Mouse (Mus musculus) adrenal gland, postnatal 10 days (tissue): ENCODE measurements at regions not wholly inside any gene's neighbourhood (a gene's known extent, or its start where the extent isn't known, plus 50 kb on each side); places are given as distances from the start of the nearest gene placed in this dataset.

Experiments used
- DNase-seq: peaks from one replicate; pipeline ENCODE4 v3.0.0; 2021; ENCODE audit warnings: mixed read lengths

DNA sequence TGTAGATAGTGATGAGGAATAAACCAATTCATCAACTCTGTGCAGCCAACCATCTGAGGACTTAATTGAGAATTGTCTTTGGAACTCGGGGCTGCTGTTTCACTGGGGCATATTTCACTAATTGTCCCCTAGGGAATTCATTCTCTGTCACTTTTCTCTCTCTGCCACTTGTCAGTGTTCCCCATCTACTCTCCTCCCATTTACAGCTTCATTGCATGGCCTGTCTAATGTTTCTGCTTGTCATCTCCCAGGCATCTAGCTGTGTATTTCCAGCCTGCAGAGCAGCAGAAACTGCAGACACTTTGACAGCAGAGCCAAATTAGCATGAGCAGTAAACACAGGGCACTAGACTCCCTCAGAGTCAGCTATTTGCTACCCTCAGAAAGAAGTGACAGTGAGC, 1105.2 kb downstream of the Ntrk3 start:
- DNase-seq = no peak

DNA sequence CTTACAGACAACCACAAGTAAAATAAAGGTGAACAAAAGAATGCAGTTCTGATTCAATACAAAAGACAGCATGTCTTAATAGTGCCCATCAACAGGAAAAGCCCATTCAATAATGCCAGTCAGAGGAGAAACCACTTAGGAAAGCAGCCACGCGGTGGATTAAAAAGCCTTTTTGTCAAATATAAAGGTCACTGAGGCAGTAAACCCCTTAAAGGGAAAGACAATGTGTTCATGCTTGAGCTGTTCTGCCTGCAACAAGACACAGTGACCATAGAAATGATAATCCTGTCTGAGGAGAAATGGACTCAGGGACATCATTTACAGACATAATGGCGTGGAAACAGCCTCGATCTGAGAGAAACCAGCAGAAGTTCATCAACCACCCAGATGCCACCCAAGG, 1114.3 kb downstream of the Ntrk3 start:
- DNase-seq = no peak

DNA sequence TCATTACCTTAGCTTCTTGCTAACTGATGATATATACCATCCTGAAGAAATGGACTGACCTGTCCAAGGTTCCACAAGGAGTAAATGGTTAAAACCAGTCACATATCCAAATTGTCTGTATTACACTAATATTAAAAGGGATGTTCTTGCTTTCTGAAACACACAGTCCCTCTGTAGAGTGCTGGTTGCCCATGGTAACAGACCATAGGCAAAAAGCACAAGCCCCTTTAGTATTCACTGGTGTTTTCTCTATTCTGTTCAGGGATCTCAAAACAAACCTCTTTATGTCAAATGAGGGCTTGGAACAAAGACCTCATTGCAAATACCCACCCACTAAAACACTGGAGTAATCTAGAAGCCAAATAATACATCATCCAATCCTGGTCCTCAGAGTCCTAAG, 1114.9 kb downstream of the Ntrk3 start:
- DNase-seq = no peak

DNA sequence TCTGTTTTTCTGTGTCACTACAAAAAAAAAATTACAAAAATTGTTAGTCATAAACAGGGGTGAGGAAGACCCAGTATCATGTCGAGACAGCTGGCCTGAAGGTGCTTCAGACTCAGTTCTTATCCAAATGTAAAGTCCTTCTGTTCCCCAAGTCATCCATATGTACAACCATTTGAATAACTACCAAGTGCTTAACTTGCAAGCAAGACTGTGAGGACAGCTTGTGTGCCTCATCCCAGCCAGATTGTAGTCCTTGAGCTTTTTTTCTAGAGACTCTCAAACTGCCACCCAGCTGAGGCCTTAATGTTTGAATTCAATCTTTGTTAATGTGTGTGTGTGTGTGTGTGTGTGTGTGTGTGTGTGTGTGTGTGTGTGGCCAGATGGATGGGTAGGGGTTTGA, 1164.9 kb downstream of the Ntrk3 start:
- no peak for DNase-seq

DNA sequence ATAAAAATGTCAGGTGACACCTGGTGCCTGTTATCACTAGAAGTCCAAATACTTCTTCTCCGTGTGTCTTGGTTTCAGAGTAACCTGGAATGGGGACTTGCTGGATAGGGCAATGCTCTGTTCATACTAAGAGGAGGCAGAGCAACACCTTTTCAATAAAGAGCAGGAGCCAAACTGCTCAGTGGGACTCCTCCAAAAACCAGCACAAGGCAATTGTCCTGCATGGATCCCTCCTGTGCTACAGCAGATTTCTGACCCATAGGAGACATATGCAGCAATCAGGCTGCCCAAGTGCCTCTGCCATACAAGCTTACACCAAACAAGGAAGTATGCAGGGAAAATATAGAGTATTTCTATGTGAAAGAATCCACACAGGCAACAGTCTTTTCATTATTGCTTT, 1178.7 kb downstream of the Ntrk3 start:
- no peak for DNase-seq

DNA sequence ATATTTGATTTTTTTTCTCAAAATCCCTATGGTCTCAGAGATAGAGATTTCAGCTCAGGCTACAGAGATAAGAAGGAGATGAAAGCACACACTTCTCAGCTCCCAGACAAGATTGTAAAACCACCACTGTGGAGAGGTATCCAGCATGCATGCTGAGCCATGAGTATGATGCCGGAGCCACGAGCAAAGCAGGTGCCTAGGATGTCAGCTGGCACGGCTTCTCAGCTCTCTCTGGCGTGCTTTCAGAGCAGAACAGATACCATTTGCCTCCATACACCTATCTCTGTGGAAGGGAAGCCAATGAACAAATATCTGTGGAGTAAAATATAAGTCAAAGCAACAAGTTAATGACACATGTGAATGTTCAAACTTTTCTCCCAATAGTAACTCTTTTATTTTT, 1179.3 kb downstream of the Ntrk3 start:
- DNase-seq = no peak

DNA sequence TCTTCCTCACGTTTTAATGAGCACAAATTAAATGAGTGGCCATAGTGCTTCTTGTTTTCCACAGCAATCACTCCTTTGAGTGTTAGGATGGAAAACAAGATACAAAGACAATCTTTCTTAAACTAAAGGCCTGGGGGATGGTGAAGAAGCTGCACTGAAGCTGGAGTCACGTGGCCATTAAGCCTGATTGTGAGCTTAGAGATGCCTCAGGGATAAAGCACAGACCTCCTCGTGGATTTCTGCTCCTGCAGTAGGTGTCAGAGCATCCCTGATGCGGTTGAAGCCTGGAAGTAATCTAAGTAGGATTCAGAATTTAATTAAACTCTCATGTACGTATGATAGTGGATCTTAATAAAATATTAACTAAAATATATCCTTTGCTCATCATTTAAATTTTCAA, 1200.9 kb downstream of the Ntrk3 start:
- no peak for DNase-seq

DNA sequence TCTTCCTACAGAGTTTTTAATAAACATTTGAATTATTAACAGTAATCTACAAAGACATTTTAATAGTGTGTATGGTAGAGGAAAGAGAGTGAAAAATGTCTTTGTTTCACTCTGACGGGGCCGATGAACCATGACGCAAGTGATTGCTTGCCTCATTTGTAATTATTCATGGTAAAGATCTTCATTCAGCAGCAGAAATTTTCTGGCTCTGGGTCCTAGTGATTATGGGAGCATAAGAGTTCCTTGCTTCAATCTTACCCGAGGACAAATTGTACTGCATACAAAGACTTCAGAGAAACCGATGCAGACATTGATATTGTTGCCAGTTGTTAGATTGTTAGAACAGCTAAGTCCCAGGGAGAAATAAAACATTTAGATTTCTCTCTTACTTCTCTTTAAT, 1209.9 kb downstream of the Ntrk3 start:
- DNase-seq = no peak

DNA sequence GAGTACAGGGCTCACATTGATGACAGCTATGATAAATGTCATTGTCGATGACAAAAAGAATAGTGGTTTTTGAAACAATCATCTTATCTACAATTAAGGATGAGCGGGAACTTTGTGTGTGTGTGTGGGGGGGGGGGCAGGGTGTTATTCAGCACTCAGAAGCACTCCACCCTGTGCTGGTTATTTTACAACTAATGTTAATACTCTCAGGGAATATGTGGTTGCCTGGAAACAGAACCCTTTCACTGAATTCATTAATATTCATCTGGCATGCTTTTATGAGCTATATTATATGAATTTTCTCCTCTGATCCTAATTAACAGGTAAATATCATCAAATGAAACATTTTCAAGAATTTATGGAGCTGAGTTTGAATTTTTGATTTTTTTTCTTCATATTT, 1228.2 kb downstream of the Ntrk3 start:
- DNase-seq = no peak

DNA sequence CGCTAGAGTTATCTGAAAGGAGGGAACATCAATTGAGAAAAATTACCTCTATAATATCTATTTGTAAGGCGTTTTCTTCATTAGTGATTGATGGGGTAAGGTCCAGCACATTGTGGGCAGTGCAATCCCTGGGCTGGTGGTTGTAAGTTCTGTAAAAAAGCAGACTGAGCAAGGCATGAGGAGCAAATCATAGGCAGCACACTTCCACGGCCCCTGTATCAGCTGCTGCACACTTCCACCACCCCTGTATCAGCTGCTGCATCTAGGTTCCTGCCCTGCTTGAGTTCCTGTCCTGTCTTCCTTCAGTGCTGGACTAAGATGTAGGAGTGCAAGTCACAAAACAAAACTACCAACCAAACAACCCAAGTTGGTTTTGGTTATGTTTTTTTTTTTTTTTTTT, 1230.2 kb downstream of the Ntrk3 start:
- DNase-seq = no peak

DNA sequence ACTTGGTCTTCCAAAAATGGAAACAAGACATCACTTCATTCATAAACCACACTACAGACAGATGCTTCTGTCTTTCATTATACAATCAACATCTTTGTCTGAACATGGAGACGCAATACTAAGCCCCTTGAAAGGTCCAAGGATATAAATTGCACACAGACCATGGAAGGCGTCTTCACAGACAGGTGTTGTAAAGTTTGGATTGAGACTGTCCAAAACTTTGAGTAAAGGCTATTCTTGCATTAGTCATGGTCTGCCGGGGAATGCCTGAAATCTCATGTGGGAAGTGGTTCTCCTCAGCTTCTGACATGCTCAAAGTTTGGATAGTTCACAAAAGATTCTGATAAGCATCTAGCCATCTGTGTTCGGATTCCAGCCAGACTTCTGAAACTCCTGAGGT, 1235.2 kb downstream of the Ntrk3 start:
- DNase-seq = no peak

DNA sequence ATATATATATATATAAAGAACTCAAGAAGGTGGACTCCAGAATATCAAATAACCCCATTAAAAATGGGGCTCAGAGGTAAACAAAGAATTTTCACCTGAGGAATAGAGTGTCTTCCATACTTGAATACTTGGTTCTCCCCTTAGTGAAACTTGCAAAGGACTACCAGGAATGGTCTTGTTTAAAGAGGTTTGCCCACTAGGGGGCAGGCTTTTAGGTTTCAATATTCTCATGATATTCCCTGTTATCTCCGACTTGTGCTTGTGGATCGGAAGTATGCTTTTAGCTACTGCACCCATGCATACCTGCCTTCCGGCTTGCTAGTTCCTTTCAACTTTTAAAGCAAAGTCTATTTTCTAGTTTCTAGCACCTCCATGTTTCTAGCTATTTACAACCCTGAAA, 1242.7 kb downstream of the Ntrk3 start:
- peak; percentile 23 for DNase-seq

DNA sequence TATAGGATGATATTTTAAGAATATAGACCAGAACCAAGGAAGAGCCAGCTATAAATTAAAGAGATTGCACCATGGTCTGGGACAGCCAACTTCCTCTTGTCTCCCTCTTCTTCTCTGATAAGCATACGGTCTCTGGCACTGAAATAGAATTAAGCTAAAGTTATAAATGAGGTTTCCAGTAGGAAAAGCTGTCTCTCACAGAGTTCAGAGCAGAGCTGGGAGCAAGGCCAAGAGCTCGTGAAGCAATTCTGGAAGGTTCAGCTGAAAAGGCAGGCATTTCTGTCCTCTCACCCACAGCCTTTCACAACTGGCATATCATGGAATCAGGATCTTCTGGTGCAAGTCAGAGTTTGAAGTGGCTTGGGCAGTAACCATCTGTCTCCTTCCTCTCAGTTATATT, 1247.8 kb downstream of the Agbl1 start:
- peak; percentile 46 for DNase-seq

DNA sequence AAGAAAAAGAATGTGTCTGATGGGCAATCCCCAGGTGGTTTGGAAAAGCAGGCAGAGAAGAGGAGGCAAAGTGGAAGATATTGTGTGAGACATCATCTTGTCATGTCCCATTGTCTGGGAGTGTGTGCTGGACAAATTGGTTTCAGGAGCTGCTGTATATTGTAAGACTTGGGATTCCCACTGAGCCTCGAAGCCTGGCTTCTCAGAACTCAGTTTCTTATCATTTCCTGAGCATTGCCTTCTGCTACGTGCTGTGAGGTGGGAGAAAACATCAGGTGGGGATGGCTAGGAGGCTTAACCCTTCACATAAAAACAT, 1216.3 kb downstream of the Agbl1 start:
- no peak for DNase-seq

DNA sequence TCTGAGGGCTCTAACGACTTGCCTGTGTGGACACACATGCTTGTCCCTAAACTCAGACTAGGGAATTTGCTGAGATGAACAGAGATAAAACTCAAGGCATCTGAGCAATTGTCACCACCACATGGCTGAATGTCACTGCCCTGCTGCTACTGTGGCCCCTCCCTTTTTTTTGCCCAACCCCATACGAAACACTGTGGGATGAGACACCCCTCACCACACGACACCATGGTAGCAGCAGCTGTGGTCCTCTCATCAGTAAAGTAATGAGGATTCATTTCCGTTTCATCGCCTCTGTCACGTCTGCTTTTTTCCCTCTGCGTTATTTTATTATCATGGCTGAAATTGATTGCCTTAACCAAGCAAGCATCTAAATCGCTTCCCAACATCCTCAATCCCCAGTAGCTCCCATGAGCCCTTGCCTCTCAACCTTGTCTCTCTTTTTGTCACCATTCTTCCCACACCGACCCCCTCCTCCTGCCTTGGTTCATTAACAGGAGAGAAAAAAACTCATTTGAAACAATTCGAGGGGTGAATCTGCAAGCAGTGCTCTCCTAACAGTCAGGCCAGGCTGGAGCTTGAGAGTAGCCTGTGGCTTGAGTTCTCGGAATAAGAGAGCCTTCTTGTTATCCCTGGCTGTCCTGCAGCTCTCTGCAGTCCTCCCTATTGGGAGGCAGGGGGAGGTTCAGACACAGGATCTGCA, 1215.8 kb downstream of the Agbl1 start:
- no peak for DNase-seq

DNA sequence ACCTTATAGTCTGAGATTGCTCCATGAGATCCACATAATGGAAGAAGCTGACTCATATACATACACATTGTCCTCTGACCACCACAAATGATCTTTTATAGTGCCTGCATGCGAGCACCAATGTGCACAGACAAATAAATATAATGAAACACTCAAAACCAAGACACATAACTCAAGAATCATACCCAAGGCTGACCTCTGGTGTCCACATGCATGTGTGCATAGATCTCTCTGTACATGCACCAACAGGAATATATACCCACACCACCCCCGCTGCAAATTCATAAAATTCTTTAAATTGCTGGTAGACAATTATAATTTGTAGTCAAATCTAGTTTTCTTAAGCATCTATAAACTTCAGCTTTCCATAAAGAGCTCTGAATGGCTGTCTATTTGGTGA, 1211.9 kb downstream of the Agbl1 start:
- DNase-seq = peak; percentile 3

DNA sequence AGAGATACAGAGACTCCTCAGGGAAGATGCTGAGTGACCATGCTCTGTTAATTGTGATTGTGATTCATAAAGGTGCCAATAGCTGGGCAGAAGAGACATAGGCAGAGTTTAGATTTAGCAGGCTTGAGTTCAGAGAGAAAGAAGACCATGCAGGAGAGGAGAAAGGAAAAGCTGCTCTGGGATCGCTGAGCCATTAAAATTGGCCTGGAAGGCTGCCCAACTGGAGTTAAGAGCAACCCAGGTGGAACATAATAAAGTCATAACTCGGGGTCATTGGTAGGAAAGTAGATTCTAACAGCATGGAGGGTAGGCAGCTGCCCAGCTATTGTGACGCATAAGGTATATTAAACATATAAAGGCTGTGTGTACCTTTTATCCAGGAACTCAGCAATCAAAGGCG, 1183.9 kb downstream of the Agbl1 start:
- DNase-seq = no peak
